Mouse (Mus musculus): Measurements from ENCODE around the gene Slc22a23.

The Slc22a23 gene

GRCm38 (mm10) chr13:34304896-34305295 is 40.1 kb downstream of the Slc22a23 start:
- no peak for DNase-seq (ENCODE audit: inconsistent age in 2 of 2, low spot score in 1 of 2)

GRCm38 (mm10) chr13:34303386-34304016 is 41.5 kb downstream of the Slc22a23 start:
- DNase-seq (ENCODE audit: inconsistent age in 2 of 2, low spot score in 1 of 2) = no peak

- DNase-seq (ENCODE audit: inconsistent age in 2 of 2, low spot score in 1 of 2) = no peak
These were observed 43.4 kb downstream of the Slc22a23 start for GRCm38 (mm10) chr13:34301585-34301984.

- DNase-seq (ENCODE audit: inconsistent age in 2 of 2, low spot score in 1 of 2) = no peak
These were observed 45.3 kb downstream of the Slc22a23 start for GRCm38 (mm10) chr13:34299351-34300333.

- DNase-seq (ENCODE audit: inconsistent age in 2 of 2, low spot score in 1 of 2) = peak in 1 of 2 experiments; percentile 37
These were observed 46.3 kb downstream of the Slc22a23 start for GRCm38 (mm10) chr13:34298674-34299073.

- DNase-seq (ENCODE audit: inconsistent age in 2 of 2, low spot score in 1 of 2) = no peak
These were observed 46.9 kb downstream of the Slc22a23 start for GRCm38 (mm10) chr13:34298061-34298460.

GRCm38 (mm10) chr13:34295787-34296435 is 49.1 kb downstream of the Slc22a23 start:
- DNase-seq (ENCODE audit: inconsistent age in 2 of 2, low spot score in 1 of 2) = no peak

GRCm38 (mm10) chr13:34294212-34294611 is 50.8 kb downstream of the Slc22a23 start:
- no peak for DNase-seq (ENCODE audit: inconsistent age in 2 of 2, low spot score in 1 of 2)

GRCm38 (mm10) chr13:34292042-34292441 is 52.9 kb downstream of the Slc22a23 start:
- peak in 1 of 2 experiments; percentile 46 for DNase-seq (ENCODE audit: inconsistent age in 2 of 2, low spot score in 1 of 2)

GRCm38 (mm10) chr13:34290346-34290745 is 54.6 kb downstream of the Slc22a23 start:
- peak in 1 of 2 experiments; percentile 30 for DNase-seq (ENCODE audit: inconsistent age in 2 of 2, low spot score in 1 of 2)

- no peak for DNase-seq (ENCODE audit: inconsistent age in 2 of 2, low spot score in 1 of 2)
These were observed 55.4 kb downstream of the Slc22a23 start for GRCm38 (mm10) chr13:34289567-34289966.

GRCm38 (mm10) chr13:34288129-34288528 is 56.9 kb downstream of the Slc22a23 start:
- DNase-seq (ENCODE audit: inconsistent age in 2 of 2, low spot score in 1 of 2) = no peak

GRCm38 (mm10) chr13:34287601-34288083 is 57.3 kb downstream of the Slc22a23 start:
- peak in 1 of 2 experiments; percentile 30 for DNase-seq (ENCODE audit: inconsistent age in 2 of 2, low spot score in 1 of 2)

GRCm38 (mm10) chr13:34281360-34281759 is 63.6 kb downstream of the Slc22a23 start:
- no peak for DNase-seq (ENCODE audit: inconsistent age in 2 of 2, low spot score in 1 of 2)

- DNase-seq (ENCODE audit: inconsistent age in 2 of 2, low spot score in 1 of 2) = no peak
These were observed 66.2 kb downstream of the Slc22a23 start for GRCm38 (mm10) chr13:34278759-34279270.

- no peak for DNase-seq (ENCODE audit: inconsistent age in 2 of 2, low spot score in 1 of 2)
These were observed 66.7 kb downstream of the Slc22a23 start for GRCm38 (mm10) chr13:34278288-34278701.

- DNase-seq (ENCODE audit: inconsistent age in 2 of 2, low spot score in 1 of 2) = no peak
These were observed 67.4 kb downstream of the Slc22a23 start for GRCm38 (mm10) chr13:34277611-34278010.

GRCm38 (mm10) chr13:34277001-34277400 is 68.0 kb downstream of the Slc22a23 start:
- no peak for DNase-seq (ENCODE audit: inconsistent age in 2 of 2, low spot score in 1 of 2)

- no peak for DNase-seq (ENCODE audit: inconsistent age in 2 of 2, low spot score in 1 of 2)
These were observed 70.1 kb downstream of the Slc22a23 start for GRCm38 (mm10) chr13:34274890-34275289.

- DNase-seq (ENCODE audit: inconsistent age in 2 of 2, low spot score in 1 of 2) = no peak
These were observed 70.6 kb downstream of the Slc22a23 start for GRCm38 (mm10) chr13:34274417-34274816.

All from adrenal gland, adult (tissue).